Mouse (Mus musculus) layer of hippocampus, postnatal 10 days (tissue): ENCODE measurements around the gene Abraxas1. TPM values are rescaled to one million over a fixed set of nuclear protein-coding genes. Genes with fewer than 3 reads are reported as not detected.

Experiments
- total RNA-seq, 2 experiments: library from RNA; stranded (reverse); gene quantifications; 2 replicates each; pipeline ENCODE4 v1.2.3; 2021

Gene Abraxas1
- total RNA-seq, 2 experiments from 2014 or later, result 5.9 to 6.1 TPM

Other genes starting within 250 kb of the Abraxas1 start
- not detected for gene Plac8, start 248.7 kb downstream of the Abraxas1 start, total RNA-seq
- gene Coq2, start 145.8 kb downstream of the Abraxas1 start, total RNA-seq, result 10 to 100 TPM; 56.9 to 60.7 TPM
- 1 to 10 TPM in 1 of 2 experiments, under 1 TPM in 1; 0.96 to 1.1 TPM for gene Hpse, start 101.2 kb downstream of the Abraxas1 start, total RNA-seq
- gene Helq, start 22.4 kb downstream of the Abraxas1 start, total RNA-seq, result 10 to 100 TPM; 17.2 to 24.7 TPM
- gene Mrps18c, start 22.3 kb downstream of the Abraxas1 start, total RNA-seq, result 10 to 100 TPM; 55.4 to 63.7 TPM
- 1 to 10 TPM; 2.4 to 2.7 TPM for gene Gpat3, start 24.7 kb upstream of the Abraxas1 start, total RNA-seq